Mouse (Mus musculus) forebrain, embryonic 13.5 days (tissue): ENCODE measurements at regions not wholly inside any gene's neighbourhood (a gene's known extent, or its start where the extent isn't known, plus 50 kb on each side); places are given as distances from the start of the nearest gene placed in this dataset.

Experiments
- ATAC-seq: fragments of 200-750 bp; cut with Nextera tagmentation; 2 replicates; pipeline ENCODE4 v1.8.0; 2017
- H3K27ac ChIP-seq: fragments of 300-500 bp; sonication (generic); 2 replicates; pipeline ENCODE4 v1.5.1; 2015; ENCODE audit warnings: inconsistent platforms, mild to moderate bottlenecking, moderate library complexity
- H3K27me3 ChIP-seq: fragments of 300-500 bp; sonication (generic); 2 replicates; pipeline ENCODE4 v1.6.1; 2015; ENCODE audit warnings: mild to moderate bottlenecking, inconsistent platforms
- H3K36me3 ChIP-seq: fragments of 300-500 bp; sonication (generic); 2 replicates; pipeline ENCODE4 v1.6.1; 2015; ENCODE audit warnings: mild to moderate bottlenecking, inconsistent platforms; ENCODE audit not compliant: poor library complexity, severe bottlenecking
- H3K4me1 ChIP-seq: fragments of 300-500 bp; sonication (generic); 2 replicates; pipeline ENCODE4 v1.6.1; 2015; ENCODE audit warnings: inconsistent platforms
- H3K4me2 ChIP-seq: fragments of 300-500 bp; sonication (generic); 2 replicates; pipeline ENCODE4 v1.6.1; 2015; ENCODE audit warnings: inconsistent platforms, mild to moderate bottlenecking, moderate library complexity
- H3K4me3 ChIP-seq: fragments of 300-500 bp; sonication (generic); 2 replicates; pipeline ENCODE4 v1.5.1; 2015; ENCODE audit warnings: mild to moderate bottlenecking, inconsistent platforms
- H3K9ac ChIP-seq: fragments of 300-500 bp; sonication (generic); 2 replicates; pipeline ENCODE4 v1.6.1; 2015; ENCODE audit warnings: mild to moderate bottlenecking, inconsistent platforms
- H3K9me3 ChIP-seq: fragments of 300-500 bp; sonication (generic); replicated peaks from 2 replicates; pipeline ENCODE4 v1.6.1; 2016; ENCODE audit warnings: inconsistent platforms
- WGBS: fragments of 180-500 bp; shearing (Covaris S2); methylation state at CpG from one replicate; pipeline ENCODE4 v1.1.7; 2015; 5-methylcytosine and 5-hydroxymethylcytosine counted together

GRCm38 (mm10) chr6:98104432-98104831, 238.1 kb downstream of the Gm765 start:
- H3K4me1 ChIP-seq, result peaks cover 19% of the 10 kb centered on the region
- H3K9ac ChIP-seq, result no peak overlapping the region
- no peaks in the 10 kb centered on the region for H3K9me3 ChIP-seq
- no peak for ATAC-seq
- WGBS, result 45% methylated on average over 3 of the region's 3 CpGs
- H3K36me3 ChIP-seq, result no peaks in the 10 kb centered on the region
- H3K4me3 ChIP-seq, result no peak overlapping the region
- H3K4me2 ChIP-seq, result no peak overlapping the region
- H3K27ac ChIP-seq, result no peak overlapping the region
- 0 out of 2 replicates have a peak, but pooled peaks cover 6% of the 10 kb centered on the region for H3K27me3 ChIP-seq

GRCm38 (mm10) chr6:98101023-98101422, 241.5 kb downstream of the Gm765 start:
- H3K4me1 ChIP-seq, result 0 out of 2 replicates have a peak, but pooled peaks cover 7% of the 10 kb centered on the region
- no peak overlapping the region for H3K9ac ChIP-seq
- no peaks in the 10 kb centered on the region for H3K27me3 ChIP-seq
- H3K4me3 ChIP-seq, result no peak overlapping the region
- WGBS, result 88% methylated on average over 4 of the region's 4 CpGs
- no peak for ATAC-seq
- no peak overlapping the region for H3K4me2 ChIP-seq
- no peaks in the 10 kb centered on the region for H3K36me3 ChIP-seq
- H3K9me3 ChIP-seq, result no peaks in the 10 kb centered on the region
- no peak overlapping the region for H3K27ac ChIP-seq

- Histone ChIP-seq H3K4me1 (peaks cover 16% of the 10 kb centered on the region; the same call in 1 of the 2 replicates), H3K27ac (no peak overlapping the region), H3K9ac (no peak overlapping the region), H3K9me3 (no peaks in the 10 kb centered on the region), H3K27me3 (no peaks in the 10 kb centered on the region), H3K36me3 (no peaks in the 10 kb centered on the region), H3K4me2 (no peak overlapping the region), H3K4me3 (no peak overlapping the region)
- 91% methylated on average over 9 of the region's 9 CpGs for WGBS
- no peak for ATAC-seq
Observed at GRCm38 (mm10) chr6:98099126-98099525, 243.4 kb downstream of the Gm765 start.

GRCm38 (mm10) chr6:98095243-98095642, 247.3 kb downstream of the Gm765 start:
- H3K9ac ChIP-seq, result no peak overlapping the region
- 72% methylated on average over 4 of the region's 4 CpGs for WGBS
- no peaks in the 10 kb centered on the region for H3K36me3 ChIP-seq
- no peak overlapping the region for H3K27ac ChIP-seq
- H3K4me3 ChIP-seq, result no peak overlapping the region
- H3K9me3 ChIP-seq, result no peaks in the 10 kb centered on the region
- peaks cover 16% of the 10 kb centered on the region; the same call in 1 of the 2 replicates for H3K4me1 ChIP-seq
- ATAC-seq, result no peak
- H3K4me2 ChIP-seq, result no peak overlapping the region
- no peaks in the 10 kb centered on the region for H3K27me3 ChIP-seq

- Histone ChIP-seq H3K27ac (no peak overlapping the region), H3K9ac (no peak overlapping the region), H3K4me1 (no peaks in the 10 kb centered on the region), H3K36me3 (no peaks in the 10 kb centered on the region), H3K4me3 (no peak overlapping the region), H3K27me3 (no peaks in the 10 kb centered on the region), H3K9me3 (no peaks in the 10 kb centered on the region), H3K4me2 (no peak overlapping the region)
- WGBS, result 47% methylated on average over 4 of the region's 4 CpGs
- 0 out of 2 replicates have a peak, but pooled peaks have one; percentile 41 for ATAC-seq
Observed at GRCm38 (mm10) chr6:98089185-98089584, 253.4 kb downstream of the Gm765 start.

- Histone ChIP-seq H3K36me3 (no peaks in the 10 kb centered on the region), H3K4me2 (no peak overlapping the region), H3K27ac (no peak overlapping the region), H3K9me3 (no peaks in the 10 kb centered on the region), H3K27me3 (no peaks in the 10 kb centered on the region), H3K4me1 (0 out of 2 replicates have a peak, but pooled peaks cover 4% of the 10 kb centered on the region), H3K9ac (no peak overlapping the region), H3K4me3 (no peak overlapping the region)
- peak; percentile 61 for ATAC-seq
- 55% methylated on average over 4 of the region's 4 CpGs for WGBS
Observed at GRCm38 (mm10) chr6:98080076-98080475, 262.5 kb downstream of the Gm765 start.
